Mouse (Mus musculus) inflammation-experienced regulatory T-cells, adult 6 months (primary cell): ENCODE data around the gene BC049762. TPM values are rescaled to one million over a fixed set of nuclear protein-coding genes. Genes with fewer than 3 reads are reported as not detected.

Source experiments
- ATAC-seq: one replicate; pipeline ENCODE4 v1.8.0; 2017
- polyA plus RNA-seq, 3 experiments: library from polyadenylated mRNA; unstranded; fragments of 100-300 nt; shearing (Covaris generic); gene quantifications; one replicate each; pipeline ENCODE4 v1.2.1; 2017

Gene BC049762
- polyA plus RNA-seq: not detected

- ATAC-seq: peak; percentile 90
Observed at GRCm38 (mm10) chr11:51262342-51263285, at the start of gene BC049762. TSS of gene BC049762 (minus strand) at chr11:51263046.

GRCm38 (mm10) chr11:51311846-51312245 lies 49.0 kb upstream of the BC049762 start:
- no peak for ATAC-seq

- no peak for ATAC-seq
Observed at GRCm38 (mm10) chr11:51308306-51308705, 45.5 kb upstream of the BC049762 start.

- no peak for ATAC-seq
Observed at GRCm38 (mm10) chr11:51303981-51304553, 41.2 kb upstream of the BC049762 start.

- no peak for ATAC-seq
Observed at GRCm38 (mm10) chr11:51302396-51302795, 39.5 kb upstream of the BC049762 start.

GRCm38 (mm10) chr11:51298691-51299090 lies 35.8 kb upstream of the BC049762 start:
- ATAC-seq: no peak

GRCm38 (mm10) chr11:51295742-51296141 lies 32.9 kb upstream of the BC049762 start:
- ATAC-seq: no peak

- no peak for ATAC-seq
Observed at GRCm38 (mm10) chr11:51293956-51294530, 31.2 kb upstream of the BC049762 start.

- no peak for ATAC-seq
Observed at GRCm38 (mm10) chr11:51290066-51290955, 27.5 kb upstream of the BC049762 start.

GRCm38 (mm10) chr11:51289564-51290041 lies 26.8 kb upstream of the BC049762 start, which contains the start of gene Col23a1:
TSS of gene Col23a1 (plus strand) at chr11:51289920.
- ATAC-seq: no peak

- no peak for ATAC-seq
Observed at GRCm38 (mm10) chr11:51274418-51274817, 11.6 kb upstream of the BC049762 start.

GRCm38 (mm10) chr11:51265326-51265725 lies 2.5 kb upstream of the BC049762 start:
- no peak for ATAC-seq

- no peak for ATAC-seq
Observed at GRCm38 (mm10) chr11:51264352-51264751, 1.5 kb upstream of the BC049762 start.

GRCm38 (mm10) chr11:51263286-51263831 lies 513 bp upstream of the BC049762 start:
- peak; percentile 8 for ATAC-seq

GRCm38 (mm10) chr11:51261680-51262219 lies 1.1 kb downstream of the BC049762 start, which contains the start of gene Clk4:
TSS of gene Clk4 (plus strand) at chr11:51261730.
- no peak for ATAC-seq

- ATAC-seq: no peak
Observed at GRCm38 (mm10) chr11:51257006-51257405, 5.8 kb downstream of the BC049762 start.

- no peak for ATAC-seq
Observed at GRCm38 (mm10) chr11:51242897-51243296, 19.9 kb downstream of the BC049762 start.

- no peak for ATAC-seq
Observed at GRCm38 (mm10) chr11:51234626-51235025, 28.2 kb downstream of the BC049762 start.

- no peak for ATAC-seq
Observed at GRCm38 (mm10) chr11:51227104-51227503, 35.7 kb downstream of the BC049762 start.

GRCm38 (mm10) chr11:51220308-51220707 lies 42.5 kb downstream of the BC049762 start, which contains the start of gene Gm12569:
TSS of gene Gm12569 (plus strand) at chr11:51220473.
- no peak for ATAC-seq

- ATAC-seq: no peak
Observed at GRCm38 (mm10) chr11:51219396-51219980, 43.4 kb downstream of the BC049762 start.
